Mouse (Mus musculus): Measurements from ENCODE around the gene Coa4.

- TF ChIP-seq CTCF (IDR thresholded peaks at IDR 0.05; ENCODE audit: insufficient read depth, low read depth, low read length) (no peak), POLR2A (IDR thresholded peaks at IDR 0.05; ENCODE audit: insufficient read depth, low read depth, low read length) (no peak)
These were observed 34.3 kb downstream of the Coa4 start for GRCm38 (mm10) chr7:100570930-100571715.
